Mouse (Mus musculus): ENCODE results near the gene Tmem198.

DNA sequence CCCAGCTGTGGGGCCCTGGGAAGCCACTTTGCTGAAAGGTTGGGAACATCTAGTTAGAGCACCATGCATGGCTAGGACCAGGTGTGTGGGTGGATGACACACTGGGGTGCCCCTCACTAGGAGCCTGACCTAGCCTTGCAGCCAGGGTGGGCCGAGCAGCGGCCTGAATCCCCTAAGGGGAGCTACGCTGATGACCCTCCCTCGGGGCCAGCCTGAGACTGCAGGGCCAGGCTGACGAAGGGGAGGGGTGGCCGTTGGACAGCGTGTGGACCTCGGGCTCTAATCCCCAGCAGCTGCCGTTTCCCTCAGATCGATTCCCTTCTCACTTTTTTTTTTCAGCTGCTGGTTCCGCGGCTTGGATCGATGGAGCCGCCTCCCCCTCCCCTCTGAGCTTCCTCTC is 30.4 kb upstream of the Tmem198 start:
- TF ChIP-seq GATA1 (IDR thresholded peaks at IDR 0.05; ENCODE audit: low read length) (no peak), TAL1 (IDR thresholded peaks at IDR 0.05; ENCODE audit: low read length) (no peak)
